Mouse (Mus musculus): Measurements from ENCODE around the gene Crybg2.

DNA sequence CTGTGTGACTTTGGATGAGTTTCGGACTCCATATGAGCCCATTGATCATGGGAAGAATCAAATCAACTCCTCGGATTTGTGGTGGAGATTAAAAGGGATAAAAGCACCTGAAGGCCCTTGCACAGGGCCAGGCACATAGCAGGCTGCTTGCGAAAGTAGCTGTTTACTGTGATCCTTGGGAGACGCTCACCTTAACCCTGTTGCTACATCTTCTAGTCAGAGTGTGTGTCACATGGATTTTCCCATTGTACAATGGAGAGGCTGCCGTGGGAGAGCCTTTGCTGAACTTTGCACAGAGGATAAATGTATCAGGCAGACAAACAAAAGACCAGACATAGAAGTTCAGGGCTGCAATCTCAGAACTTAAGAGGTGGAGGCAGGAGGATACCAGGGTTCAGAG is 8.7 kb upstream of the Crybg2 start:
- TF ChIP-seq ZC3H11A (IDR thresholded peaks at IDR 0.05; ENCODE audit: low read depth, low read length) (no peak), CTCF (IDR thresholded peaks at IDR 0.05 in 2 of 3, conservative IDR thresholded peaks at IDR 0.05 in 1 of 3; ENCODE audit: control insufficient read depth in 1 of 3, insufficient read depth in 1 of 3, low read depth in 2 of 3, low read length in 3 of 3, poor library complexity in 1 of 3, severe bottlenecking in 1 of 3) (no peak), EP300 (IDR thresholded peaks at IDR 0.05; ENCODE audit: low read depth in 1 of 2, low read length in 2 of 2) (no peak), ZMIZ1 (IDR thresholded peaks at IDR 0.05; ENCODE audit: low read depth, low read length) (no peak), MXI1 (IDR thresholded peaks at IDR 0.05; ENCODE audit: low read depth, low read length) (no peak), GATA1 (IDR thresholded peaks at IDR 0.05; ENCODE audit: low read depth, low read length) (no peak), MAX (IDR thresholded peaks at IDR 0.05; ENCODE audit: low read length) (no peak)

All from MEL (cell line).